Mouse (Mus musculus) cortical plate, adult 2 months (tissue): ENCODE results near the gene 1700023F06Rik.

Experiments used
- CTCF ChIP-seq: fragments of 200-500 bp; IDR thresholded peaks from 2 replicates; pipeline ENCODE4 v1.5.1; 2011; ENCODE audit warnings: mild to moderate bottlenecking, control low read depth, low read length; ENCODE audit not compliant: insufficient read depth; ENCODE audit errors: extremely low read depth
- POLR2A ChIP-seq: fragments of 200-500 bp; IDR thresholded peaks from 2 replicates; pipeline ENCODE4 v1.6.1; 2011; ENCODE audit warnings: mild to moderate bottlenecking, low read length, control low read depth; ENCODE audit not compliant: insufficient read depth; ENCODE audit errors: extremely low read depth

GRCm38 (mm10) chr11:103177815-103178485 is 30.4 kb downstream of the 1700023F06Rik start:
- no peak for TF ChIP-seq CTCF
- no peak for TF ChIP-seq POLR2A
